Mouse (Mus musculus) limb, embryonic 12.5 days (tissue): ENCODE data around the gene Macc1. TPM values are rescaled to one million over a fixed set of nuclear protein-coding genes. Genes with fewer than 3 reads are reported as not detected.

Experiments used
- ATAC-seq: fragments of 200-750 bp; cut with Nextera tagmentation; 2 replicates; pipeline ENCODE4 v1.8.0; 2017; ENCODE audit warnings: low read depth, moderate TSS enrichment; ENCODE audit not compliant: insufficient number of reproducible peaks, insufficient read depth, low FRiP score, low TSS enrichment
- H3K27ac ChIP-seq: fragments of 300-500 bp; sonication (generic); 2 replicates; pipeline ENCODE4 v1.5.1; 2016; ENCODE audit warnings: mild to moderate bottlenecking, moderate library complexity
- H3K27me3 ChIP-seq: fragments of 300-500 bp; sonication (generic); 2 replicates; pipeline ENCODE4 v1.6.1; 2016; ENCODE audit warnings: mild to moderate bottlenecking, moderate library complexity
- H3K36me3 ChIP-seq: fragments of 300-500 bp; sonication (generic); 2 replicates; pipeline ENCODE4 v1.6.1; 2016; ENCODE audit warnings: mild to moderate bottlenecking, moderate library complexity
- H3K4me1 ChIP-seq: fragments of 300-500 bp; sonication (generic); replicated peaks from 2 replicates; pipeline ENCODE4 v1.6.1; 2016
- H3K4me2 ChIP-seq: fragments of 300-500 bp; sonication (generic); 2 replicates; pipeline ENCODE4 v1.6.1; 2016; ENCODE audit warnings: mild to moderate bottlenecking, moderate library complexity
- H3K4me3 ChIP-seq: fragments of 300-500 bp; sonication (generic); replicated peaks from 2 replicates; pipeline ENCODE4 v1.5.1; 2016; ENCODE audit warnings: mild to moderate bottlenecking
- H3K9ac ChIP-seq: fragments of 300-500 bp; sonication (generic); replicated peaks from 2 replicates; pipeline ENCODE4 v1.6.1; 2016; ENCODE audit warnings: mild to moderate bottlenecking, moderate library complexity
- H3K9me3 ChIP-seq: fragments of 300-500 bp; sonication (generic); 2 replicates; pipeline ENCODE4 v1.6.1; 2016; ENCODE audit warnings: mild to moderate bottlenecking, moderate library complexity
- WGBS: fragments of 180-500 bp; shearing (Covaris S2); methylation state at CpG from one replicate; pipeline ENCODE4 v1.1.7; 2016; 5-methylcytosine and 5-hydroxymethylcytosine counted together
- polyA plus RNA-seq: library from polyadenylated mRNA; unstranded; fragments of >200 nt; fragmentation: Nextera tagmentation; extraction: Ambion mirVana; gene quantifications from 2 replicates; pipeline ENCODE4 v1.2.1, GENCODE M21; 2016

The Macc1 gene
- polyA plus RNA-seq, 1 experiment from 2014 or later = 0.78 TPM

GRCm38 (mm10) chr12:119483922-119484631, 170.0 kb downstream of the Macc1 start:
- no peak overlapping the region for H3K4me2 ChIP-seq
- H3K9ac ChIP-seq = no peak overlapping the region
- no peaks in the 10 kb centered on the region for H3K36me3 ChIP-seq
- H3K27me3 ChIP-seq = no peaks in the 10 kb centered on the region
- no peak overlapping the region for H3K4me3 ChIP-seq
- H3K27ac ChIP-seq = no peak overlapping the region
- H3K9me3 ChIP-seq = no peaks in the 10 kb centered on the region
- no peak for ATAC-seq
- WGBS = 87% methylated on average over 5 of the region's 5 CpGs
- no peaks in the 10 kb centered on the region for H3K4me1 ChIP-seq

GRCm38 (mm10) chr12:119511145-119511544, 197.1 kb downstream of the Macc1 start:
- no peak for ATAC-seq
- no peak overlapping the region for H3K27ac ChIP-seq
- no peak overlapping the region for H3K4me2 ChIP-seq
- H3K27me3 ChIP-seq = no peaks in the 10 kb centered on the region
- no peaks in the 10 kb centered on the region for H3K9me3 ChIP-seq
- no peaks in the 10 kb centered on the region for H3K36me3 ChIP-seq
- H3K4me3 ChIP-seq = no peak overlapping the region
- H3K9ac ChIP-seq = no peak overlapping the region
- H3K4me1 ChIP-seq = no peaks in the 10 kb centered on the region

Other genes starting within 250 kb of the Macc1 start
- 4.9 and 5.7 TPM in 2 replicates for gene Itgb8, start 75.5 kb upstream of the Macc1 start, polyA plus RNA-seq